Comparison of ENCODE assay signal across 21 mouse cellular contexts in genomic region chr17:49484435-49484834, GRCm38 (mm10). TPM values are rescaled to one million over a fixed set of nuclear protein-coding genes. Genes with fewer than 3 reads are reported as not detected.
DNase-seq lines count a peak whose midpoint lies in the region; ATAC-seq and TF ChIP-seq lines count a peak whose summit lies in the region.
"Had no signal": no experiment of that assay in that cellular context is flagged by ENCODE, and none has a peak within 500 bp of the region (broad histone marks: within the 10 kb centered on the region; RNA-seq: fewer than 3 reads in every experiment).

No protein-coding gene starts in this region.

- no peak for TF ChIP-seq CTCF in C2C12 (IDR thresholded peaks at IDR 0.05; ENCODE audit: control insufficient read depth, insufficient read depth, insufficient read length)
- no peak for TF ChIP-seq CTCF in stomach, postnatal 0 days (IDR thresholded peaks at IDR 0.05; ENCODE audit: low read depth)

- no peak overlapping the region for H3K4me3 ChIP-seq in heart, embryonic 10.5 days
- H3K4me3 ChIP-seq in C2C12 (ENCODE audit: insufficient read depth, poor library complexity, severe bottlenecking), result no peak overlapping the region
- H3K4me3 ChIP-seq in myocyte, result no peak overlapping the region
- H3K4me3 ChIP-seq in stomach, postnatal 0 days (ENCODE audit: low read depth, low read length), result no peak overlapping the region
- H3K4me3 ChIP-seq: forebrain, embryonic 13.5 days; heart, adult 2 months; hindbrain, embryonic 15.5 days; liver, embryonic 13.5 days had no signal

- no peak for TF ChIP-seq POLR2A in myocyte (IDR thresholded peaks at IDR 0.05; ENCODE audit: insufficient read length, low read depth)

- peak overlapping the region; percentile 63 for H3K4me2 ChIP-seq in myocyte (ENCODE audit: low read depth)
- no peak overlapping the region for H3K4me2 ChIP-seq in stomach, postnatal 0 days (replicated peaks; ENCODE audit: low read depth)
- H3K4me2 ChIP-seq: forebrain, embryonic 13.5 days; hindbrain, embryonic 15.5 days; liver, embryonic 13.5 days; midbrain, embryonic 11.5 days had no signal

- no peak for DNase-seq in heart, embryonic 10.5 days (ENCODE audit: low spot score)
- no peak for DNase-seq in heart, postnatal 25 days (ENCODE audit: low spot score)
- DNase-seq in left cerebral cortex, adult 18-20 months (ENCODE audit: low spot score in 2 of 2), result peak; percentile 29 to 37
- DNase-seq in left cerebral cortex, postnatal 4 days, result no peak
- no peak for DNase-seq in stomach, postnatal 0 days (ENCODE audit: low spot score)
- DNase-seq: adrenal gland, adult 8-10 months; B cell, adult 2 months; cerebellum, adult 8-10 months; gastrocnemius, postnatal 36 days; heart, adult 2 months; kidney, adult 8-10 months; kidney, postnatal 10 days; liver, embryonic 13.5 days; lung, adult 2 months; lung, postnatal 14 days had no signal

- H3K79me3 ChIP-seq in C2C12 (ENCODE audit: low read depth), result no peaks in the 10 kb centered on the region

- intact Hi-C loops in heart, postnatal 25 days (cut with DNase I), result no loop called here
- intact Hi-C loops in left cerebral cortex, postnatal 4 days (cut with DNase I), result no loop called here

- no peaks in the 10 kb centered on the region for H3K27me3 ChIP-seq in heart, embryonic 10.5 days (ENCODE audit: insufficient read depth, poor library complexity, severe bottlenecking)
- H3K27me3 ChIP-seq in C2C12 (ENCODE audit: control insufficient read depth, insufficient read depth, insufficient read length), result no peaks in the 10 kb centered on the region
- no peaks in the 10 kb centered on the region for H3K27me3 ChIP-seq in myocyte (ENCODE audit: control insufficient read depth, insufficient read depth, insufficient read length)
- no peaks in the 10 kb centered on the region for H3K27me3 ChIP-seq in stomach, postnatal 0 days (ENCODE audit: control insufficient read depth, insufficient read depth, low read length)
- H3K27me3 ChIP-seq: forebrain, embryonic 13.5 days; hindbrain, embryonic 15.5 days; liver, embryonic 13.5 days had no signal

- H3K27ac ChIP-seq in heart, embryonic 10.5 days, result peak overlapping the region; percentile 39; the same call in 1 of the 2 replicates
- no peak overlapping the region for H3K27ac ChIP-seq in stomach, postnatal 0 days (replicated peaks)
- H3K27ac ChIP-seq: forebrain, embryonic 13.5 days; heart, adult 2 months; hindbrain, embryonic 15.5 days; liver, embryonic 13.5 days had no signal

- no peak overlapping the region for H3K9ac ChIP-seq in stomach, postnatal 0 days (ENCODE audit: low read length)
- H3K9ac ChIP-seq: forebrain, embryonic 13.5 days; hindbrain, embryonic 15.5 days; liver, embryonic 13.5 days had no signal

- H3K4me1 ChIP-seq in heart, embryonic 10.5 days, result peaks cover 11% of the 10 kb centered on the region
- no peaks in the 10 kb centered on the region for H3K4me1 ChIP-seq in stomach, postnatal 0 days (replicated peaks; ENCODE audit: control insufficient read depth, insufficient read depth)
- H3K4me1 ChIP-seq: forebrain, embryonic 13.5 days; hindbrain, embryonic 15.5 days; liver, embryonic 13.5 days had no signal

- no peak overlapping the region for H3ac ChIP-seq in C2C12 (ENCODE audit: control insufficient read depth, insufficient read length, low read depth)
- H3ac ChIP-seq in myocyte (ENCODE audit: control insufficient read depth, insufficient read length), result no peak overlapping the region

- ATAC-seq in stomach, postnatal 0 days (ENCODE audit: low FRiP score, low TSS enrichment), result no peak
- ATAC-seq: activated CD4-positive, CD25-positive, alpha-beta regulatory T cell, adult 4 months; forebrain, embryonic 13.5 days had no signal

- H3K9me3 ChIP-seq in heart, embryonic 10.5 days, result no peaks in the 10 kb centered on the region
- H3K9me3 ChIP-seq in stomach, postnatal 0 days (ENCODE audit: control insufficient read depth, low read length), result no peaks in the 10 kb centered on the region
- H3K9me3 ChIP-seq: forebrain, embryonic 13.5 days; hindbrain, embryonic 15.5 days; liver, embryonic 13.5 days had no signal

- H3K79me2 ChIP-seq in C2C12 (ENCODE audit: control insufficient read depth, insufficient read depth), result no peaks in the 10 kb centered on the region
- no peaks in the 10 kb centered on the region for H3K79me2 ChIP-seq in myocyte (ENCODE audit: control insufficient read depth, insufficient read depth)

- TF ChIP-seq EP300 in stomach, postnatal 0 days (optimal IDR thresholded peaks at IDR 0.05), result no peak

- WGBS in heart, embryonic 10.5 days, result 71% methylated on average over 3 of the region's 3 CpGs
- WGBS in stomach, postnatal 0 days, result 78% methylated on average over 3 of the region's 3 CpGs

- H3K36me3 ChIP-seq in heart, embryonic 10.5 days, result peaks cover 38% of the 10 kb centered on the region
- H3K36me3 ChIP-seq in C2C12 (ENCODE audit: control insufficient read depth, insufficient read depth), result no peaks in the 10 kb centered on the region
- H3K36me3 ChIP-seq in myocyte (ENCODE audit: control insufficient read depth, insufficient read depth), result no peaks in the 10 kb centered on the region
- 0 out of 2 replicates have a peak, but pooled peaks cover 4% of the 10 kb centered on the region for H3K36me3 ChIP-seq in stomach, postnatal 0 days (ENCODE audit: control insufficient read depth, insufficient read depth, low read length)
- H3K36me3 ChIP-seq: hindbrain, embryonic 15.5 days; liver, embryonic 13.5 days had no signal

TF ChIP-seq in C2C12, 6 proteins besides CTCF, POLR2A, EP300 and RAD21:
- TF ChIP-seq MYOG (IDR thresholded peaks at IDR 0.05; ENCODE audit: control insufficient read depth, extremely low read depth, insufficient read length) (no peak), MYOD1 (IDR thresholded peaks at IDR 0.05; ENCODE audit: control insufficient read depth, insufficient read length, low read depth) (peak; percentile 58)

TF ChIP-seq in myocyte, 11 proteins besides CTCF, POLR2A, EP300 and RAD21:
- TF ChIP-seq REST (IDR thresholded peaks at IDR 0.05; ENCODE audit: insufficient read depth, insufficient read length) (no peak), E2F4 (IDR thresholded peaks at IDR 0.05; ENCODE audit: insufficient read depth) (no peak), SRF (IDR thresholded peaks at IDR 0.05; ENCODE audit: control insufficient read depth, insufficient read length, low read depth) (no peak), MYOG (IDR thresholded peaks at IDR 0.05; ENCODE audit: control insufficient read depth in 1 of 3, insufficient read depth in 1 of 3, insufficient read length in 2 of 3, low read depth in 2 of 3) (peak in 1 of 3 experiments; percentile 67), TCF12 (IDR thresholded peaks at IDR 0.05; ENCODE audit: insufficient read depth, poor library complexity, severe bottlenecking) (no peak), CEBPB (IDR thresholded peaks at IDR 0.05; ENCODE audit: insufficient read depth, poor library complexity, severe bottlenecking) (no peak), TCF3 (IDR thresholded peaks at IDR 0.05; ENCODE audit: insufficient read length, low read depth) (no peak), USF1 (IDR thresholded peaks at IDR 0.05; ENCODE audit: low read depth) (no peak), MYOD1 (IDR thresholded peaks at IDR 0.05; ENCODE audit: control insufficient read depth in 1 of 3, insufficient read length in 2 of 3, low read depth in 2 of 3) (peak in 2 of 3 experiments; percentile 43 to 52), POLR2AphosphoS2 (IDR thresholded peaks at IDR 0.05; ENCODE audit: insufficient read length, low read depth) (no peak)

RNA-seq across cellular contexts. Expression of gene Mocs1, which starts 56.3 kb away (rescaled TPM):
- polyA plus RNA-seq in heart, embryonic 10.5 days (2016; fragmentation: Nextera tagmentation; extraction: Ambion mirVana), result 6.4 and 9.3 TPM in 2 replicates
- total RNA-seq in heart, postnatal 25 days (2021), result 10 to 100 TPM; 20.8 to 21.4 TPM
- total RNA-seq in left cerebral cortex, adult 18-20 months (2021), result 10 to 100 TPM; 14.6 to 15.2 TPM
- 10 to 100 TPM; 11.4 to 15.2 TPM for total RNA-seq in left cerebral cortex, postnatal 4 days (2021)
- polyA plus RNA-seq in C2C12 (2012; fragmentation: generic; extraction: Trizol) (13.7 TPM), myocyte (2012; fragmentation: generic; extraction: Trizol) (12.7 TPM)
- polyA plus RNA-seq in stomach, postnatal 0 days (2015; fragmentation: Nextera tagmentation; extraction: Ambion mirVana), result 5.0 and 7.5 TPM in 2 replicates

Comparison
In these comparisons a context has a peak if more than half of its experiments do, and no peak if none do; other contexts are left out.
1. DNase-seq: peak in left cerebral cortex, adult 18-20 months (2 of 2); none in heart, embryonic 10.5 days (single experiment), heart, postnatal 25 days (single experiment), left cerebral cortex, postnatal 4 days (single experiment) and stomach, postnatal 0 days (single experiment).